Mouse (Mus musculus) retina, adult 2 months (tissue): ENCODE data around the gene Zfp59.
"Not testable (repeated sequence)": the region's sequence is repeated elsewhere in the genome, so short reads cannot be mapped to it uniquely, and the experiment has no call there.

Experiments used
- DNase-seq: peaks from one replicate; pipeline ENCODE4 v3.0.0-alpha.2; 2012; ENCODE audit warnings: low read depth, low spot score

Gene Zfp59

DNA sequence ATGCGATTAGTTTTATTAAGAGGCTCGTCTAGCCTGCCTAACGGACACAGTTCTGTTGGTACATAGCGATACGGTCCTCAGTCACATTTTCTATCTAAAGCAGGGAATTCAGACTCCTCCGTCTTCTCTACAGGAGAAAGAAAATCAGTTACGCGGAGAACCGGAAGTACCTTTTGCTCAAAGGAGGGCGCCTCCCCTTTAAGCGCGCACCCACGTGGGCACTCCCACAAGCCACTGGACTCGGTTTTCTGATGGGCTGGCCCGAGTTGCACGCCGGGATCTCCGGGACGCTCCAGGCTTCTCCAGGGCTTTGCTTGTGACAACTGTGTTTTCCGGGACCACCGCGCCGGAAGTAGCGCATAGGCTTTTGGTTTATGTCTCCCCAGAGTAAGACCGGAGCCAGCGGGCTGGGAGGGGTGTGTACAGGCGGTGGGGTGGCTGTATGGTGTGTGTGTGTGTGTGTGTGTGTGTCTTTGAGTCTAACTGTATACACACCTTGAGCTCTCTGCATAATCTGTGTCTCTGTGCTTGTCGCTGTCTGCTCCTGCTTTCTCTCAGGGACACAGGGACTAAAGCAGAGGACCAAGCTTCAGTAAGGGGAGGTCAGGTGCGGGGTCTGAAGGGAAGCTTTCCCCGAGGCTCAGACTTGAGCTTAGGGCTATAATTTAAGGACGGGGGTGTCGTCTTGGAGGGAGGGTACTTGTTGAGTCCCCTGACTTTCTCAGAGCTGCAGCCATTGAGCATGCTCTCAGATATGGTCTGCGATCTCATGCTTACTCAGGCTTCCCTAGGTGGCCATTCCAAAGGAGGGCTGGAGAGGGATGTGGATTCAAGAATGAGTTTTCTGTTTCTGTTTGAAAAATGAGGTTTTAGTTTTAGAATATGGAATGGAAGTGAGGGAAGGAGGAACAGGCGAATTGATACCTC is at the start of gene Zfp59:
Gene Zfp59 (plus strand): TSS at position 285 of the 927 bp plus-strand sequence.
- peak; percentile 67 for DNase-seq

DNA sequence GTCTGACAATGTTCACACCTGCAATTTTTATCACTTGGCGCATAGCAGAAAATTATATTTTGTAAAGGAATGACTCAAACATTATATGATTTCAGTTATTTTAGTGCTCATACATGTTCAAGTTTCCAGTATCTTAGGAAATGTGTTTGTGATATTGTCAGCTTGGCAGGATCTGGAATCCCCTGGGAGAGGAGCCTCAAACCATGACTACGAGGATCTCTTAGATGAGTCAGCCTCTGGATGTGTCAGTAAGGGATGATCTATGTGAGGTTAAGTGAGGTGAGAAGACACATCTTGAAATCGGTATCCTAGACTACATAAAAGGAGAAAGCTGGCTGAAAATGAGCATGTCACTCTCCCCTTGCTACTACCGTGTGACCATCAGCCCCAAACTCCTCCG is 49.1 kb upstream of the Zfp59 start:
- no peak for DNase-seq

DNA sequence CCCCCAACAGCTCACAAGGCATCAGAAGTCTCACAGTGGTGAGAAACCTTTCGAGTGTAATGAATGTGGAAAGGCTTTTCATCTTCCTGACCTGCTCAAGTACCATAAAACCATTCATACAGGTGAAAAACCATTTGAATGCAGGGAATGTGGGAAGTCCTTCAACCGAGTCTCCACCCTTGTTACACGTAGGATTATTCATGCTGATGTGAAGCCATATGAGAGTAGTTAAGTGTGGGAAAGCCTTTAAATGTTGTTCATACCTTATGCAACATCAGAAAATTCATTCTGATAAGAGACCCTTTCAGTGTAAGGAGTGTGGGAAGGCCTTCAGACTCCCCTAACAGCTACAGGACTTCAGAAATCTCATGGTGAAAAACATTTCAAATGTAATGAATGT is 44.5 kb upstream of the Zfp59 start:
- DNase-seq: not testable (repeated sequence)

DNA sequence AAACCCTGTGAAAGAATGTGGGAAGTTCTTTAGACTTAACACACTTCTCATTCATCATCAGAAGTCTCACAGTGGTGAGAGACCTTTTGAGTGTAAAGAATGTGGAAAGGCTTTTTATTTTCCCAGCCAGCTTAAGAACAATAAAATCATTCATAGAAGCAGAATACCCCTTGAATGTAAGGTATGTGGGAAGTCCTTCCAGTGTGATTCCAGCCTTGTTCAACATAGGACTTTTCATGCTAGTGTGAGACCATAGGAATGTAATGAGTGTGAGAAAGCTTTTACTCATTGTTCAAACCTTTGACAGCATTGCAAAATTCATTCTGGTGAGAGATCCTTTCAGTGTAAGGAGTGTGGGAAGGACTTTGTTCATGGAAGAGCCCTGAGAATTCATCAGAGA is 43.8 kb upstream of the Zfp59 start:
- DNase-seq: no peak

DNA sequence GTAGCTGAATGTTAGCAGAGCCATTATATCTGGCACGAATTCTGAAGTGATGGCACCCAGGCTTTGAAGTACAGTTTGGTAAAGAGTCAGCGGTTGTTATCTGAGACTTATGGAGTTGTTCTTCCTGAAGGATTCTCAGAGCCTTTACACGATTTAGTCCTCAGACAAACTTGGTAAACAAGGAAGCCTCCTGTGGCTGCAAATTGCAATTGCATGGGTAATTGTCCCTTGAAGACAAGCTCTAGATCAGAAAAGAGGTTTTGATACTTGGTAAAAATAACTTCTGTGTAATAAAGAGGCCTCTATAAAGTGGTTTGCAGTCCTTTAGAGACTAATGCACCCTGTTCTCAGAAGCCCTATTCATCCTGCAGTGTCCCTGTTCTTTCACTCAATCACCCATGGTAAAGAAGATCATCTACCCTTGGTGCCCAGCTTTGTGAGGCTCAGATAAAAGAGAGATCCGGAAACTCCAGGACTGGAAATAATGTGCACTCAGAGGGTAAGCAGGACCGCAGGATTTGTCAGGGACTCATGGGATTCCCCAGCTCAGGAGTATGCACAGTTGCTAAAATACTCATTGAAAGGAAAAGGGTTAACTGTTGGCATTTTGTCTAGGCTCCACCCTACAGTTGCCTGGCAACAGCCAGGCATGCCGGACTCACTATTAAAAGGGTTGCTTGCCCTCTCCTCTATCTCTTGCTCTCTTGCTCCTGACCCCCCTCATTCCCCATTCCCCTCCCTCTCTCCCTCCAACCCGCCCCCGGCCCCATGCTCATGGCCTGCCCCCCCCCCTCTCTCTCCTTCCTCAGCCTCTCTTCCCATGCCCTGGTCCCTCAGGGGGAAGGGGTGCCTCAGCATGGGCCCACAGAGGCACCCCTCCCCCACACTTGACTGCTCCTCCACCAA is 40.2 kb upstream of the Zfp59 start:
- DNase-seq: no peak

DNA sequence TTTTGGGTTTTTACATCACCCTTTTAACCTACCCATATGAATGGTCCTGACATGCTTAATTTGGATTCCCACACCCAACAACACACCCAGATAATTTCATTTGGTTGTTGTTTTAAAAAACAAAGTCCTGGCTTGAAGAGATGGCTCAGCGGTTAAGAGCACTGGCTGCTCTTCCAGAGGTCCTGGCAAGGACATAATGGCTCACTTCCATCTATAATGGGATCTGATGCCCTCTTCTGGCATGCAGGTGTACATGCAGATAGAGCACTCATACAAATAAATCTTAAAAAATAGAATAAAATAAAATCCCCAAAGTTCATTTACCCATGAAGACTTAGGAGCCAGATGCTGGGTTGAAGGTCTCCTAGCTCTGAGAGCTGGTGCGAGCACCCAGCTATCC is 37.3 kb upstream of the Zfp59 start:
- DNase-seq: no peak

DNA sequence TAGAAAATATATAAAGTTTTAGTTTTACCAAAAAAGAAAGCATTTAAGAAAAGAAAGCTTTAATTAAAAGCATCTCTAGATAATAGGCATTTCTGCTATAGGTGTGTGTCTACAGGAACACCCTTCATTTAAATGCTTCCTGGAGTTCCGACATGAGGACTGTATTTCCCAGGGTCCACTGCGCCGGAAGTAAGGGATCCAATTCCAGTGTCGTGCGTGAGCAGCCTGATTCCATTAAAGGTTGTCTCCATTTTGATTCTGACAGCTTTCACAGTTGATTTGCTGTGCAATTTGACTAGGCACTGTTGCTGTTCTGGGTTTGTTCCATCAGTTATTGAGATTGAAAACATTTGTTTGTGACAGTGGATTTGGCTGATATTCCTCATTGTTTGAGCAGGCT is 35.4 kb upstream of the Zfp59 start:
- no peak for DNase-seq

DNA sequence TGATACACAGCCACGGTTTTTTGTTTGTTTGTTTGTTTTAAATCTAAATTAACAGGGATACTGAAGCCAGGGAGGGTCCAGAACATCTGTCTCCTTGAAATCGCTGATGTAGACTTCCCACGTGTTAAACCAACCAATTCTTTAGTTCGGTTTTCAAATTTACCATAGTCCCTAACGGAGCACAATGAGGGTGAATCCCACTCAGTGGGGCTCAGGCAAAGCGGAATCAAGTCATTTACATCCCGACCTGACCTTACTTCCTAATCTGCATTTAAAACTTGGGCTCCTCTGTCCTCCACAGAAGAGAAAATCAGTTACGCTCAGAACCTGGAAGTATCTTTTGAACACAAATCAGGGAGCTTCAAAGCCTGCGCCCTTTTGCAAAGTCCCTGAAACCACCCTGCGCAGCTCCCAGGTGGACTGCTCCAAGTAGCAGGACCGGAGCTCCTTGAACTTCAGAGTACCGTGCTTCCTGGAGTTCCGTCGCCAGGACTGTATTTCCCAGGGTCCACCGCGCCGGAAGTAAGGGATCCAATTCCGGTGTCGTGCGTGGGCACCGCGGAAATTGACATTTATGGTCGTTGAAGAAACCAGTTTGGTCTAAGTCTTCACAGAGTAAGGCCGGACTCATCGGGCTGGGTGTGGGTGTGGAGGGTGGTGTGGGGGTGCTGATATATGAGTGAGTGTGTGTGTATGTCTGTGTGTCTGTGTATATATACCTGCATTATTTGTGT is 33.9 kb upstream of the Zfp59 start:
- peak; percentile 58 for DNase-seq

DNA sequence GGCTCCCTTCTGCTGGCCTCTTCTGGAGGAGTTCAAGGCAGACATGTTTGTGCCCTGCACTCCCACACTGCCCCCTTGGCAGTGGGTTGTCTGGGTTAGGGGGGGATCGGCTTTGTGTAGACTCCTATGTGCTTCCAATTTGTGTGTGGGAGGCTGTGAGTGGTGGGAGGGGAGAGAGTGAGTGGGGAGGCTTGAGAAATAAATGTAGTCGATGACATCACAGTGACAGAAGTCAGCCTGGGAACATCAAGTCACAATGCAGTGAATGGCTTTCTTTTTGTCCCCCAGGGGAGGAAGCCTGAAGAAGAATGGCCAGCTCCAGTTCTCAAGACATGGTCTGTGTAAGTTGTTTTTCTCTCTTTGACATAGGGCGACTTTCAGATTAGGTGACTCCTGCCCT is 31.5 kb upstream of the Zfp59 start, which contains the start of gene Zfp626:
Gene Zfp626 (plus strand): TSS at position 301 of the 400 bp plus-strand sequence.
- DNase-seq: not testable (repeated sequence)

DNA sequence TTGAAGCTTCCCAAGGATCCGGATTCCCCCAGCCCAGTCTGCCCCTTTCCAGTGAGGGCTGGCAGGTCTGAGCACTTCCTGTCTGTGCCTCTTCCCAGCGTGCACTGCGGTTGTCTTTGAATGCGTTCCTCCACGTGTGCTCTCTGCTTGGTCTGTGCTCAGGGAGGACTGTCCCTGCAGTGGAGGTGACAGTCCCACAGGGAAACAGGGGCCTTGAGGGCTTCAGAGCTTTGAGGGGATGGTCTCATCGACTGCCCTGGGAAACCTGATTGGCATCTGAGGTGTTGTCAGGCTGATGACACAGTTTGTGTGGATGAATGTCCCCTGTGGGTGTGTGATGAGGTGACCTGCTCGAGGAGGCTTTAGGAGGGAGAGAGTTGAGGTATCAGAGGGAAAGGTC is 31.1 kb upstream of the Zfp59 start:
- DNase-seq: not testable (repeated sequence)

DNA sequence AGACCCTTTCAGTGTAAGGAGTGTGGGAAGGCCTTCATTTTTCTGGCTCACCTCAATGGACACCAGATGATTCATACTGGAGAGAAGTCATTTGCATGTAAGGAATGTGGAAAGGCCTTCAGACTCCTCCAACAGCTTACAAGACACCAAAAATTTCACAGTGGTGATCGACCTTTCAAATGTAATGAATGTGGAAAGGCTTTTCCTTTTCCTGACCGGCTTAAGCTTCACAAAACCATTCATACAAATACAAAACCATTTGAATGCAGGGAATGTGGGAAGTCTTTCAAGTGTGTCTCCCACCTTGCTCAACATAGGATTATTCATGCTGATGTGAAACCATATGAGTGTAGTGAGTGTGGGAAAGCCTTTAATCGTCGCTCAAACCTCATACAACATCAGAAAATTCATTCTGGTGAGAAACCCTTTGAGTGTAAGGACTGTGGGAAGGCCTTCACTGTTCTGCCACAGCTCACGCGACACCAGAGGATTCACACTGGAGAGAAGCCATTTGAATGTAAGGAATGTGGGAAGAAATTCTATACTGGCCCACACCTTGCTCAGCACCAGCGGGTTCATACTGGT is 19.8 kb upstream of the Zfp59 start:
- DNase-seq: no peak

DNA sequence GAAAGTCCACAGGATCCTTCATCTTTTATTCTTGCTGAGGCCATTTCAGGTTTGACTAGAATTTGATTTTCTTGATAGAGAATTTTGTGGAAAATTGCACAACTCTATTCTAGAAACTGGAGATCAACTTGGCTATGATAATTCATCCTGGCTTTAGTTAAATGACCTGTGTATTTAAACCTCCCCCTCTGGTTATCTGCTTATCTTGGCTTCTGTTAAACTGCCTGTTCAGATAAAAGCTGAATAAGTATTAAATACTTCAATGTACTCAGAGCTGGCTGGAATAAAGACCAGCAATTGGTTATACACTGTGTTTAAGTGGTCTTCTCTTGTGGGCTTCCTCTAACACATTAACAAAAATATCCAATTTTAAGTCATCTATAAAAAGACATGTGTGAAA is 15.8 kb upstream of the Zfp59 start:
- no peak for DNase-seq

DNA sequence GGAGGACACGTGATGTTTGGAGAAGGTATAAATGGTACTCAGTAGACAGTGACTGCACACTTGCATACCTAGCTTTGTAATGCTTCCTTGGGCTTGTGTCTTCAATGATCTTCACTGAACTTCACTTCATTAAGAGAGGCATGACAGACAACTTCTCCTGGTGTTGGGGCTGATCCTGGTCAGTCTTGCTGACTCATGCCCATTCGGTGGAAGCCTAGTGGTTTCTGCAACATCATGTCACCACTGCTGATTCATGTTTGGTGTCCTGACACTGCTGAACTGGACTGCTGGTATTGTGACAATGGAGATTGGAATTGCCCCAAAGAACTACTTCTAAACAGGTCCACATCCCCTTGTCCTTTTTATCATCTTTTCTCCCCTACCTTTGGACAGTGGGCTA is 4.3 kb upstream of the Zfp59 start:
- no peak for DNase-seq

DNA sequence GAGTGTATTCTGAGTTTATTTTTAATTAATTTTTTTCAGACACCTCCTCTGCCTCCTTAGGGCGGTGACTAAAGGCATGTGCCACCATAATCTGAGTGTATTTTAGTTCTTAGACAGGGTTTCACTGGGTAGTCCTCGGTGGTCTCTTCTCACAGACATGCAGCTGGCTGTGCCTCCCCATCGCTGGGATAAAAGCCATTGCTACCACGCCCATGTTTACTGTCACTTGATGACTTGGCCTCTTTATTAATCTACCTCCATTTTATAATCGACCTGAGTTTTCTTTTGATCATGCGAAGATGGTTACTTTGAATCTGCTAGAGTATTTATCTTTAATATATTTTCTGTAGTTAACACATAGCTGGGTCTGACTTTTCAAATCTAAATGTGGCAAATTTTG is 511 bp upstream of the Zfp59 start:
- no peak for DNase-seq

DNA sequence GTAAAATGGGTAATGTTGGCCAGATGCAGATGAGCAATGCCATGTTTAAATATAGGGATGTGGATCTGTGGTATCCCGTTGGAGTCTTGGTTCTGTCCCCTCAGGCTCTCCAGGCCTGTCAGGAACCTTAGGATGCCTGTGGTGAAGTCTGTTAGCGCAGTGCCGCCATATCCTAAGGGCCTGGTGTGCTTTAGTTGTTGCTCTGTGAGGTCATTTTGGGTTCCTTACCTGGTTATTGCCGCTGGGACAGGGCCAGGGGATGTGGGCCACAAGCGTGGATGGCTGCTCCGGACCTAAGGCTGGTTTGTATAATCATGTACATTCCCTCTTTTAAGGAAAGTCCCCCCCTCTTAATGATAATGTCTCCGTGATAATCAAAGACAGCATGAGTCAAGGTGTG is 1.2 kb downstream of the Zfp59 start:
- no peak for DNase-seq

DNA sequence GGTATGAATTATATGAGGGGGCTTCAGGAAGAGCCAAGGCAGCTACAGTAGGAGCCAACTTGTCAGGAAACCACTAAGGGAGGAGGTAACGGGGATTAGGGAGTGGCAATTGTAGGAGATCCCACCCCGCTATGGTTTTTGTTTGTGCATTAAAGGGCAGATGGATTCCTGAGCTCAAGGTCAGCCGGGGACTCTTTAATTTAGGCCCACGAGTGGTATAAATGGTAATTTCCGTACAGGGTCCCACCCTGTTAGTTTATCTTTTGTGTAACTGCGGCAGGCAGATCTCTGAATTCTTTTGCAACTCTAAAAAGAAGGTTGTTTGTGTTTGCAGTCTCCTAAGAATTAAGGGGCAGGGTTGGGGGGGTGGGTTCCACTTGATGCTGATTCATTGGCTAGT is 1.7 kb downstream of the Zfp59 start:
- no peak for DNase-seq

DNA sequence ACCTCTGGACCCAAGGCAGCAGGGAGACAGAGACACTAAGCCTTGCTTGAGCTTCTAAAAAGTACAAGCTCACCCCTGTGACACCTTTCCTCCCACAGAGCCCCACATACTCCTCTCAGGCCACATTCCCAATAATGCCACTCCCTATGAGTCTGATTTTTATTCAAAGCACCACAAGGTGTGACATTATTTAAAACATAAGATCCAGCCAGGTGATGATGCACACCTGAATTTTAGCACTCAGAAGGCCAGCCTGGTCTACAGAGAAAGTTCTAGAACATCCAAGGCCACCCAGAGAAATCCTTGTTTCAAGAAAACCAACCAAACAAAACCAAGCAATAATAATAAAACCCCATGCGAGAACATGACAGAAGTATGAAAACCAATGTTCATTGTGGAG is 18.8 kb downstream of the Zfp59 start, which contains the start of gene Zfp607a:
Gene Zfp607a (plus strand): TSS at position 301 of the 400 bp plus-strand sequence.
- DNase-seq: no peak

DNA sequence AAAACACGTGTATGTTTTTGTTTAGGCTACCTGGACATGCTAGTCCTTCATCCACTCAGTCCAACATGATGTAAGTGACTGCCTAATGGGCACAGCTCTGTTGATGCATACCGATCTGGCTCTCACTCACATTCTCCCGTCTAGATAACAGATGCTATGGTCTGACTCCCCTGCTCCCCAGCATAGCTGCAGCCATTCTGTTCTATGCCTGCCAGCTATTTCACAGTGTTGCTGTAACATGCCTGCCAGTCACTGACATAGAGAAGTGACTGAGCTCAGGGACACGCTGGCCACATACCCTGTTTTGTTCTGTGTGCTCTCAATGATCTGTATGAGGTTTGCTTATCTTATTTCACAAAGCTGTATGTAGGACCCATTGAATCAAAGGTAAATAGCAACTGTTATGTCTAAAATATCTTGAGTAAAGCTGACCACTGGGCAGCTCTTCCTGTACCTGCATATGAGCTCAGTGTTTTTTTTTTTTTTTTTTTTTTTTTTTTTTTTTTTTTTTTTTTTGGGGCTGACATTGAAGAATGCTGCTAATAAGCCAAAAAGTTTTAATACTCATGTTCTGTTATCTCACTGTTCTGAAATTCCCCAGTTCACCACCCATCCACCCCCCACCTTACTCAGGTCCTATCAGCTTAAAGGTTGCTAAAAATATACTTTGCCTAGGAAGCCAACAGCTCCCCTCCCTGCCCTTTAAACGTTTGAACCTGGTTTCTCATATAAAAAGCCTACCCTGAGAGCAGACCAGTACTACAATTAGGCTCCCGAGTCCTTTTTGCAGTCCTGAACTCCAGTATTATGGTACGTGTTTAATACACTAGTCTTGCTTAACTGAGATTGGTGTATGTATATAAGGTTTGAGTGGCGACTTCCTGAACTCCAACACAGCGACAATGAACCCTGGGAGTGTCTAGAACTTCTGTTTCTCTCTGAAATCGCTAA is 21.2 kb downstream of the Zfp59 start:
- DNase-seq: no peak

DNA sequence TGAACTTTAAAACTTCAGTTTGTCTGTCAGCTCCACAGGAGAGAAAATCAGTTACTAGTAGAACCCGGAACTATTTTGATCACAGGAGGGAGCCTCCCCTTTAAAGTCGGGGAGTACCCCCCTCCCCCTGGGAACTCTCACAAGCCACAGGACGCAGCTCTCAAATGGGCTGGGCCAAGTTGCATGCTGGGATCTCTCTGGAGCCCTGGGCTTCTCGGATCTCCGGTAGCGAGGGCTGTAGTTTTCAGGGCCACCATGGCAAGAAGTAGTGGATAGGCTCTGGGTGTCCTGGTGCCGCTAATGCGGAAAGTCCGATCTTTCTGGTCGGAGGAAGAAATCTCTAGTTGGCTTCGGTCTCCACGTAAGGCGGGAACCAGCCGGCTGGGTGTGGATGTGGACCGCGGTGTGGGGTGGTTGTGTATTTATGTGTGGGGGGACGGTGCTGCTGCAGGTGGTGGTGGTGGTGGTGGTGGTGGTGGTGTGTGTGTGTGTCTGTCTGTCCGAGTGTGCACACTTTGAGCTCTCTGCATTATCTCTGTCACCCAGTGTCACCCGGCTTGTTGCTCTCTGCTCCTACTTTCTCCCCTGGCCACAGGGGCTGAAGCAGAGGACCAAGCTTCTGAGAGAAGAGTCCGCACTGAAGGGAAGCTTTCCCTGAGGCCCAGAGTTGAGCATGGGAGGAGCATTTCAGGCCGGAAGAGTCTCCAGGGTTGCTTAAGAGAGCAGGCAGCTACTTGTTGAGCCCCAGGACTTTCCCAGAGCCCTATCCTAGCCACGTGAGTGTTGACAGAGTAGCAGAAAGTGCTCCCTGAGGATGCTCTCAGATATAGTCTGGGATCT is 22.2 kb downstream of the Zfp59 start:
- peak; percentile 50 for DNase-seq
